Mouse (Mus musculus) G1E-ER4 (cell line): ENCODE measurements around the gene Gtf2h3. TPM values are rescaled to one million over a fixed set of nuclear protein-coding genes. Genes with fewer than 3 reads are reported as not detected.

Source experiments
- GATA1 ChIP-seq: IDR thresholded peaks from one replicate; pipeline ENCODE4 v1.8.0; 2012; ENCODE audit warnings: low read length, inconsistent platforms
- polyA plus RNA-seq: library from polyadenylated mRNA; stranded (reverse); fragments of >175 nt; gene quantifications from 2 replicates; pipeline ENCODE4 v1.2.3, GENCODE M21; 2012

The Gtf2h3 gene
- polyA plus RNA-seq, 1 experiment, result 2.8 TPM

DNA sequence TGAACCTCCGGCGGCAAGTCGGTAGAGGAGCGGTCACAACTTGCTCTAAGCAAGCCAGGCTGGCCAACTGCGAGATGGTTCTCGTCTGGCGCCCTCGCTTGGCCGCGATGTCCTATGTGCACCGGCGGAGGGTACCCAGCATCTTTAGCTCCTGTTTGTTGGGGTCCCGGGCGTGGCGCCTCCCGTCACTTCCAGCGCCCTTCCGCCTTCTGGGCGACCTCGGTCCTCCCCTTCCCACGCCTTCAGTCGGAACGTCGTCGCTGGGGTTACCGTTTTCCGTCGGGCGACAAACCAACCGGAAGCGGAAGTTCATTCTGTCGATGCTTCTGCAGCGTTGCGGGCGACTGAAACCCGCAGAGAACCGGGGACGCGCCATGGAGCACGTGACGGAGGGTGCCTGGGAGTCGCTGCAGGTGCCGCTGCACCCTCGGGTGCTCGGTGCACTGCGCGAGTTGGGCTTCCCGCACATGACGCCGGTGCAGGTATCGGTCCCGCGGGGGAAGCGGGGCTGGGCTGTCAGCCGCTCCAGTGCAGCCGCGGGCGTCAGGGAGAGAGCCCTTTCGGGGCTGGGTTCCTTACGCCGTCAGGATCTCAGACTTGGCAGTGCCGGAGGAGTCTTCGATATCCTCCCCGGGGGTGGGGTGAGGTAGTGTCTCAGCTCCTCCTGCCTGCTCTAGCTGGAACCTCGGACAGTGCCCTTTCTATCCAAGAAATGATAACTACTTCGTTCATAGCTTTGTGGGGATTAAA is 26.2 kb upstream of the Gtf2h3 start, which contains the start of gene Ddx55:
Ddx55 (plus strand) TSS at position 307 of the 750 bp plus-strand sequence.
- no peak for TF ChIP-seq GATA1

DNA sequence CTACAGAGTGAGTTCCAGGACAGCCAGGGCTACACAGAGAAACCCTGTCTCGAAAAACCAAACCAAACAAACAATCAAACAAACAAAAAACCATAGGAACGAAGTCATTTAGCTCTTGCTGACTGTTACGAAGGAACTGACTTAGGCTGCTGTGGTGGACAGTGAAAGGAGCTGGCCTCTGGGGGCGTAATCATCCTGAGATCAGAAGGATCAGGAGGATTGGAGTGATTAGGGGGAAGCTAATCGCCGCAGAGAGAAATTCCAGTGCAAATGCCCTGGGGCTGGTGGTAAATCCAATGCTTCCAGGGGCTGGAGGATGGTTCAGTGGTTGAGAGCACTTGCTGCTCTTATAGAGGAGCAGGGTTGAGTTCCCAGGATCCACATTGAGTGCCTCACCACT is 25.3 kb upstream of the Gtf2h3 start:
- no peak for TF ChIP-seq GATA1

DNA sequence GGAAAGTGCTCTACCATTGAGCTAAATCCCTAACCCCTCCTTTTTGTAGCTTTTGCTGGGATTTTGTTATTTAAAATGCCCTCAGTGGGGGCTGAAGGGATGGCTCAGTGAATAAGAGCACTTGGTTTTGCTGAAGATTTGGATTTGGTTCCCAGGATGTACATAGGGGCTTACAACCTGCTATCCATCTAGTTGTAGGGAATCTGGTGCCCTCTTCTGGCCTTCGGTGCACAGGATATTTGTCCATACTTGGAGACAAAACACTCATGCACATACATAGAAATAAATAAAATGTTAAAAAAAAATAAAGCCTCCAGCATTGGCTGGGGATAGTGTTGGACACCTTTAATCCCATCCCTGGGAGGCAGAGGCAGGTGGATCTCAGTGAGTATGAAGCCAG is 23.8 kb upstream of the Gtf2h3 start:
- TF ChIP-seq GATA1, result no peak

DNA sequence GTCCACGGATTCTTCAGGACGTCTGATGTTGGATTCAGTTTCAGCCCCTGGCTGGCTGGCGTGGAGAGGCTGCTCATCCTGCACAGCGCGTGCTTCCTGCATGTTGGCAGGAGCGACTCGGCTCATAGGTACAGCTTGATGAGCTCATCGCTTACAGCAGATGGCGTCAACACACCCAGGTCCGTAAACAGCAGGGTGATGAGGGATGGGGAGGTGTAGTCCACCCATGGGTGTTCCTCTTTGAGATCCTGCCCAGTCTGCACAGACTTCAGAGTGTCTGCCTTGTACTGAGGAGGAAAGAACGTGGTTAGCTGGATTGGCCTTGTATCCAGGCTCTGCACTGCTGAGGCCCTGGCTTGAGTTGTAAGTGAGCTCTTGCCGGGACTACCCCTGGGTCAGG is 7.9 kb upstream of the Gtf2h3 start:
- no peak for TF ChIP-seq GATA1

DNA sequence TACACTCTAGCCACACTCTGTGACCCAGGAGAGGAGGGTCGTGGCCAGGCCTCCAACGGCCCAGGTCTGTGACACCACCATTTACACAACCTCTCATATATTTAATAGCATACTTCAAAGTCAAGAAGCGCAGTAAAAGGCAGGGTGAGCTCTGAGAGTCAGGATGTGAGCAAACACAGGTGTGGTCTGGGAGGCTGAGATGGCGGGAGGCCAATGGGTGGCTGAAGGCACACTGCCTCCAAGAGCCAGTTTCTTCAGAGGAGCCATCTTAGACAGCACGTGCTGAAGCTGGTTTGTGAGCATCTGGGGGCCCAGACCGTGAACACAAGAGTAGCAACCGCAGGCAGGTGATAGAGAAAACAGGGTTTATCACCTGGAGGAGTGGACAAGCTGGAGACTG is 3.5 kb upstream of the Gtf2h3 start:
- TF ChIP-seq GATA1, result no peak

DNA sequence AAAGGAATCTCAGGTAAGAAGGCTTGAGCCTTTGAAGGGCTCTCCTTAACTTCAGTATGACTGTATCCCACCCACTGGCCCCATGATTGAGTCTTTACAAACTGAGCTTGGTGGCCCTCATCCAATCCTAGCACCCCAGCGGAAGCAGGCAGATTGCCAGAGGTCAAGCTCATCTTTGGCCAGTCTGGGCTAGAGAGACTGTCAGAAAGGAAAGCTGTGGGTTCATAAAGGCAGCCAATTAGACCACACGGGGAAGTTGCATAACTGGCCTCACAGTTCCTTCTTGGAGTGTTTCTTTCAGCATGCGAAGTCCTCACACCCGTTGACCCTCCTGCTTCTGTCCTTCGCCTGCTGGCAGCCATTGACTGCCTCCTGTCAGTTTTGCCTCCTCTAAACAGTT is 3.6 kb downstream of the Gtf2h3 start:
- no peak for TF ChIP-seq GATA1

DNA sequence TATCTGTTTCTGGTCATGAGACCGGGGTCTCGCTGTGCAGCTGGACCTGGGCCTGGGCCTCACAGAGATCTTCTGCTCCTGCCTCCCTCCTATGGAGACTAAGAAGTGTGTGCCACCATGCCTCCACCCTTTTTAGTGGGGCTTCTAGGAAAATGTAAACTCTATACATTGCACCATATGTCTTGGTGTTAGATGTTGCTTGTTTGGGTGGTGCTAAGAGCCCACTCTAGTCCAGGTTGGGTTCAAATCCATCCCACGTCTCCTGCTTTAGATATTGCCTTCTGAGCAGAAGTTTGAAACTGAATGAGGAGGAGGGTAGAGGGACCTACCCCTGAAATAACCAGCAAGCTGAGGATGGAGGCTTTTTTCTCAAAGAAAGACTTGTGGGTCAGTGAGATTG is 13.8 kb downstream of the Gtf2h3 start:
- no peak for TF ChIP-seq GATA1

DNA sequence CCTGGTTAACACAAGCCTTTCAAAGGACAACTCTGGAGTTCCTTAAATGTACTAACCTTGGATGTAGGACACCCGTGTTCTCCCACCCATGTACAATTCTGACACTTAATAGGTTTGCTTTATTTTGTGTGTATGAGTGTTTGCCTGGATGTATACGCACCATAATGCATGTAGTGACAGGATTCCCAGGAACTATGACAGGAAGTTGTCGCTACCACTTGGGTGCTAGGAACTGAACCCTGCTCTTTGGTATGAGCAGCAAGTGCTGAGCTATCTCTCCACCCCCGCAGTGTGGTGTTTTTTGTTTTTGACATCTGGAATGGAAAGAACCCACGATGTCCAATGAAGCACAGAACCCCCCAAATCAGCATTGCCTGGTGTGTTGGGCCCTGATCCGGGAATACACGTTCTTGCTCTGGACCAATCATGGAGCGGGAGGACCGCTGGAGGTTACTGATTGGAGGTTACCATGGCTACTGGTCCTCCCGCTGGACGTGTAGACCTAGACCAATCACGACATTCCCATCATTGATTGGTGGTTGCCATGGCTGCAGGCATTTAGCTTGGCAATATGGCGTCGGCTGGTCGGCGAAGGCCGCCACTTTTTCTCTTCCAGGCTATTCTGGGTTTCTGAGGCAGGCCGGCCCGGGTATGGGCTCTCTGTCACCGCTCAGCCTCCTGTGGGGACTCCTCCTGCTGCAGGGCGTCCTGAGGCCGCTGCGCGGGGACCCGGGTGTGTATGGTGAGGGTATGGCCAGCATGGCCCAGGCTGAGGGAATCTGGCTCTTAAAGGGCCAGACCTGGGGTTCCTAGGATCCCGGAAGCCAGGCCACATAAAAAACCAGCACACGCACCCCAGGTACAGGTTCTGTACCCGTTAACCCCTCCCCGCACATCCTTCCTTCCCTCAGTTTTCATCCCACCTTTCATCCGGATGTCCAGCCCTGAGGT is 19.6 kb downstream of the Gtf2h3 start:
- no peak for TF ChIP-seq GATA1

DNA sequence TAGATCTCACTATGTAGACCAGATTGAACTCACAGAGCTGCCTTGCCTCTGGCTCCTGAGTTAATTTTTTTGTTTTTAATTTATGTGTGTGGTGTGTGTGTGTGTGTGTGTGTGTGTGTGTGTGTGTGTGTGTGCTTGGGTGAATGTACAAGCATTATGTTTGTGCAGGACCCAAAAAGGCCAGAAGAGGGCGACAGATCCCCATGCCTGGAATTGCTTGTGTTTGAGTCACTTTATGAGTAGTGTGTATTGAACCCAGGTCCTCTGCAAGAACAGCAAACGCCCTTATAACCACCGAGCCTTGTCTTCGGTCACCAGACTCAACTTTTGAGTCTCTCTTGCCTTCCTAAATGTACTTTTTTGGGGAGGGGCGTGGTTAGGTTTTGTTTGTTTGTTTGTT is 23.4 kb downstream of the Gtf2h3 start:
- no peak for TF ChIP-seq GATA1

DNA sequence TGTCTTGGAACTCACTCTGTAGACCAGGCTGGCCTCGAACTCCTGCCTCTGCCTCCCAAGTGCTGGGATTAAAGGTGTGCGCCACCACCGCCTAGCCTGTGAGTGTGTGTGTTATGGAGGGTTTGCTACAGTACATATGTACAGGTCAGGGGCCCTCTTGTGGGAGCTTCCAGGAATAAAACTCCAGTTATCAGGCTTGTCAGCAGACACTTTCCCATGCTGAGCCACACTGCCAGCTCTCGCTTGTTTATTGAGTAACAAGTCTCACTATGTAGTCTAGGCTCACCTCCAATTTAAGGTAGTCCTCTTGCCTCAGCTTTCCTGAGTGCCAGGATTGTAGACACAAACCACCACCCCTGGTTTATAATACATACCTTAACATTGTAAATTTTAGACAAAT is 25.4 kb downstream of the Gtf2h3 start:
- no peak for TF ChIP-seq GATA1

DNA sequence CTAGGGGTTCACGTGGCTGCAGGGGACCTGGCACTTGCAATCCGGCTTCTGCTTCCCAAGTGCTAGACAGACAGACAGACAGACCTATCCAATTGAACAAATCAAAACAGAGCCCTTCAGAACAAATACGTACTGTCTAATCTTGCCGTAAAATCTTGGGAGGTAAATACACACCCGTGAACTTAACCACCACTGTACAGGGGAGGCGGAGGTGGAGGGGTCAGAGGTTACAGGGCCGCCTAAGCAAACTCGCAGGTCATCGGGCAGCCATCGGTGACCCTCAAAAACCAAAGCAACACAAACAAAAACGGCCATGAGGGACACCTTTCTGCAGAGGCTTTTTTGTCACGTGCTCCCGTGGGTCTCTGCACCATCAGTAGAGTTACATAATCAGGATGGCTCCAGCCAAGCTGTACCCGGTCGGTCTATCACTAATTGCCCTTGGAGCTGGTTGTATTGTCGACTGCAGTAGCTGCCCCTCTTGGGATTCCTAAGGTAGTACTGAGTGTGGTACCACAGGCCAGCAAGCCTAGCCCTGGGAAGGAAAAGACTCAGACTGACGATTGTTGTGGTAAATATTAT is 26.2 kb downstream of the Gtf2h3 start:
- no peak for TF ChIP-seq GATA1

DNA sequence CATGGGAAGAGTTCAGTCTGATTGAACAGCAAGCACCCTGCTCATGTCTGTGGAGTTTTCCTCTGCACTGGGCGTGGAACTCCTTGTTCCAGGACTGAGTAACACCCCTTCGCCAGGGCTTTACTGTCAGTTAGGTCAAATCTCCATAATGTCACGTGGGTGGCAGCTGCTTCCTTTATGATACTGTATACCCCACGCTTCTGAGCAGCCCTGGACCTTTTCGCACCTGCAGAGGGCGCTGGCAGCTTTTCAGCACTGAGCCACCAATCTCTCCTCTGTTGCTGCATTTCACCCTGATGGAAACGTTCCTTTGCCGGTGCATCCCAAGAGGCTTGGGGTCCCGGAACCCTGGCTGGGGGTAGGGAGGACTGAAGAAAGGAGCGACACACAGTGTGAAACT is 32.0 kb downstream of the Gtf2h3 start:
- TF ChIP-seq GATA1, result no peak

DNA sequence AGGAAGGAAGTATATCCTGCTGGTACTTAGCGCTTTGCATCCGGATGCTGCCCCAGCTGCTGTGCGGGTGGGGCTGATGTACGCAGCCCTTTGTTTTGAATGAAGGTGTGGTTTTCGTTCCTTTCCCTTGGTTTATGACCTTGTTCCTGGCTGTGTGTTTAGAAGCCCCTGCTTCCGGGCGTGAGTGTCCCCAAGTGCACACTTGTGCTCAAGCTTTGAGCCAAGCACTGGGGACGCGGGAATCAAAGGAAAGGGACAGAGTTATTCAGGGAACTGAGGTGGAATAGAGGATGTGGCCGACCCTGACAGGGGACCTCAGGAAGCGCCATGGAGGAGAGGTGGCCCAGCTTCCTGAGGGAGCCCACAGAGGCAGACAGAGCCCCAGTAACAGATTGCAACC is 35.8 kb downstream of the Gtf2h3 start:
- TF ChIP-seq GATA1, result no peak

DNA sequence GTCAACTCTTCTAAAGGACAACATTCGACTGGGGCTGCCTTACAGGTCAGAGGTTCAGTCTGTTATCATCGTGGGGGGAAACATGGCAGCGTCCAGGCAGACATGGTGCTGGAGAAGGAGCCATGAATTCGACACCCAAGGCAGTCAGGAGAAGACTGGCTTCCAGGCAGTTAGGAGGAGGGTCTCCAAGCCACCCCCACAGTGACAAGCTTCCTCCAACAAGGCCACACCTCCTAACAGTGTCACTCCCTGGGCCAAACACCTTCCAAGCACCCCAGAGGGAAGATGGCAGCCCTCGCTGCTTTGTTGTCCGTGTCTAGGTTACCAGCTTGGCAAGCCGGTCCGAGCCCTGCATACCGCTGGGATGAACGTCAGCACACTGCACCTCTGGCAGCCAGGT is 39.8 kb downstream of the Gtf2h3 start:
- no peak for TF ChIP-seq GATA1

DNA sequence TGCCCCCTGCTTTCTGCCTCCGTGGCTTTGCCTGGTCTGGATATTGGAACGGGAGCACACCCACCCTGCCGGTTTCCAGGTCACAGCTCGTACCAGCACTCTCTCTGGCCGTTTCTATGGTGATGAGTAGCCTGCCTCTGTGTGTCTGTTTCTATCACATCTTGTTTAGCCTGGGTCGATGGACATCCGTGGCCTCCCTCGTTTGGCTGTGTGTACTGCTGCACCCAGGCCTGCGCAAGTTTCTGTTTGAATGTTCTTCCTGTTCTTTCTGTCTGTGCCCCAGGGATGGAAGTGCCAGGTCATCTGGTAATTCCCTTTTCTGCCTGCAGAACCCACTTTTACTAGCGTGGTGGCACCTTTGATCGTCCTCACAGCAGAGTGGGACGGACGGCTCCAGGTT is 42.4 kb downstream of the Gtf2h3 start:
- TF ChIP-seq GATA1, result no peak

DNA sequence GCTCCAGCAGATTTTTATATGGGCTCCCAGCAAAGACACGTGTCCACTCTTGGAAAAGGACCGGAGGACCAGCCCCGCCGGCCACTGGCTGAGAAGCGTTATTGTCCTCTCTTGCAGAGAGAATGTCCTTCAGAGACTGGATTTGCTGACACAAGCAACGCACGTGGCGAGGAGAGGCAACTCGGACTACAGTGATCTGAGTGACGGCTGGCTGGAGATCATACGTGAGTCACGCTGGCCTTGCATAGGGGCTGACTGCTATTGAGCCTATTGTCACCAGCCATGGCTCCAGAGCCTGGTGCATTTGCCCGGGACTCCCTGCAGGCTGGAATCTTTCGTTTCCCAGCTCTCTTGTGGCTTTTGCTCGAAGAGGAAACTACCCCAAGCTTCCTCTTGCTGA is 44.0 kb downstream of the Gtf2h3 start:
- no peak for TF ChIP-seq GATA1
